Mouse (Mus musculus) spleen, adult 2 months (tissue): Measurements from ENCODE around the gene Arf1.

Experiments used
- CTCF ChIP-seq: fragments of 200-500 bp; IDR thresholded peaks from 2 replicates; pipeline ENCODE4 v1.5.1; 2011; ENCODE audit warnings: mild to moderate bottlenecking, inconsistent platforms; ENCODE audit not compliant: insufficient read depth, insufficient read length, insufficient replicate concordance; ENCODE audit errors: extremely low read depth
- POLR2A ChIP-seq: fragments of 200-500 bp; IDR thresholded peaks from 2 replicates; pipeline ENCODE4 v1.6.1; 2011; ENCODE audit warnings: low read depth, low read length, inconsistent platforms

DNA sequence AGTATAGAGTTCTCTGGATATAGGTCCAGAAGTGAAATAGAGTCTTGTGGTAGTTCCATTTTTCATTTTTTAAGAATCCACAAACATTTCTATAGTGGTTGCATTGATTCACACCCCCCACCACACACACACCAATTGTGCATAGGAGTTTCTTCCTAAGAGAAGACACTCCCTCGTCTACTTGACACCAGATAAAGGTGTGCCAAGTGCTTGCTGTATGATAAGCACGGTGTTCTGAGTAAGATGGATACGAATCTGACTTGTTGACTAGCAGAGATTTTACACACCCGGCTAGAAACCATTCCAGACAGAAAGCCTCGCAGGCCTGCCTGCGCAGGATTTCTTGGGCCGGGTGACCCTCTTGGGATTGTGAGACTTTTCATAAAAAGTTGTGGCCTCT is 31.6 kb upstream of the Arf1 start:
- no peak for TF ChIP-seq CTCF
- TF ChIP-seq POLR2A, result no peak
